Mouse (Mus musculus) stomach, postnatal 0 days (tissue): ENCODE measurements around the gene Serpina7.

ENCODE experiments used
- CTCF ChIP-seq: IDR thresholded peaks from 2 replicates; pipeline ENCODE4 v1.5.1; 2016; ENCODE audit warnings: antibody characterized with exemption, low read depth, mild to moderate bottlenecking, moderate library complexity
- EP300 ChIP-seq: optimal IDR thresholded peaks from 2 replicates; pipeline ENCODE3; 2016; ENCODE audit warnings: antibody characterized with exemption

- TF ChIP-seq CTCF: no peak
- TF ChIP-seq EP300: no peak
Observed at GRCm38 (mm10) chrX:139037666-139038065, 47.4 kb downstream of the Serpina7 start.
